Mouse (Mus musculus) right cerebral cortex, adult 2 months (tissue): ENCODE measurements around the gene BC030867.
A peak's percentile ranks its signal among the peaks of the same experiment; 100 is the strongest.

Experiments used
- DNase-seq, 2 experiments: peaks; one replicate each; pipeline ENCODE4 v3.0.0; 2021 to 2022; ENCODE audit warnings: low spot score in 2 of 2

Gene BC030867

GRCm38 (mm10) chr11:102221243-102221953, 27.3 kb upstream of the BC030867 start:
- DNase-seq = no peak

GRCm38 (mm10) chr11:102221954-102222351, 26.7 kb upstream of the BC030867 start:
- no peak for DNase-seq

GRCm38 (mm10) chr11:102223166-102223565, 25.5 kb upstream of the BC030867 start:
- DNase-seq = no peak

- DNase-seq = no peak
Observed at GRCm38 (mm10) chr11:102224686-102225085, 24.0 kb upstream of the BC030867 start.

GRCm38 (mm10) chr11:102225221-102225620, 23.5 kb upstream of the BC030867 start:
- no peak for DNase-seq

DNA sequence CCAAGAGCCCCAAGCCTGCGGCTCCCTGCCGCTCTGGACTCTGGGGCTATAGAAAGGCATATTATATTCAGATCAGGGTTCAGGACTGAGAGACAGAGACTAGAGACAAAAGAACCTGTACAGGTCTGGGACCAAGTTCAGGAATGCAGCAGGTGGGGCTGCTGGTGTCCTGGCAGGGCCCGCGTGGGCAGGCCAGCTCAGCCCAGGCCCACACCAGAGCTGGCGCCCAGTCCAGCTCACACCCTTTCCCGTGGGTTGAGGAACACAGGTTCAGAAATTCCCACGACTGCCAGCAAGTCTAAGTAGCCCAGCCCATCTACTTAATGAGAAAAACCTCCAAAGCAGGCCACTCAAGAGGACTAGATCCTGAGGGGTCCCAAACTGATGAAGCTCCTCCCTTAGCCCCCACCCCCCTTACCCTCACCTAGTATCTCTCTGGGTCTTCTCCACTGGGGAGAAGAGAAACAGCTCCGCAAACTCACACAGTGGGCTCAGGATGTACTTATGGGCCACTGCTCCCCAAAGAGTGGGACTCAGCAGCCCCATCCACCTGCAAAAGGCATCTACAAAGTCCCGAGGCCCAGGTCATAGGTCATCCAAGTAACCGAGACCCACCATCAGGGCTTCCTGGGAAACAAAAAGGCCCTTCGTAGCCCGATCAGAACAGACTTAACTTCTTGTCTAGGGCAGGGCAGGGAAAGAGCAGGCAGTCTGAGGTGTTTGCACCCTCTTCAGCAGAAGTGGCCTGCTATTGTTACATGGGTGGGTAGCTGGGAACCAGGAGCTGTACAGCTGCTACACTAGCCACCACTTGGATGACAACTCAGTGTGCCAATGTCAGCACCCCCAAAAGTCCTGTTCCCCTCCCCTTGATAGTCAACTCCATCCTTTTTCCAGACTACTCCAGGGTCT, 22.4 kb upstream of the BC030867 start:
- no peak for DNase-seq

DNA sequence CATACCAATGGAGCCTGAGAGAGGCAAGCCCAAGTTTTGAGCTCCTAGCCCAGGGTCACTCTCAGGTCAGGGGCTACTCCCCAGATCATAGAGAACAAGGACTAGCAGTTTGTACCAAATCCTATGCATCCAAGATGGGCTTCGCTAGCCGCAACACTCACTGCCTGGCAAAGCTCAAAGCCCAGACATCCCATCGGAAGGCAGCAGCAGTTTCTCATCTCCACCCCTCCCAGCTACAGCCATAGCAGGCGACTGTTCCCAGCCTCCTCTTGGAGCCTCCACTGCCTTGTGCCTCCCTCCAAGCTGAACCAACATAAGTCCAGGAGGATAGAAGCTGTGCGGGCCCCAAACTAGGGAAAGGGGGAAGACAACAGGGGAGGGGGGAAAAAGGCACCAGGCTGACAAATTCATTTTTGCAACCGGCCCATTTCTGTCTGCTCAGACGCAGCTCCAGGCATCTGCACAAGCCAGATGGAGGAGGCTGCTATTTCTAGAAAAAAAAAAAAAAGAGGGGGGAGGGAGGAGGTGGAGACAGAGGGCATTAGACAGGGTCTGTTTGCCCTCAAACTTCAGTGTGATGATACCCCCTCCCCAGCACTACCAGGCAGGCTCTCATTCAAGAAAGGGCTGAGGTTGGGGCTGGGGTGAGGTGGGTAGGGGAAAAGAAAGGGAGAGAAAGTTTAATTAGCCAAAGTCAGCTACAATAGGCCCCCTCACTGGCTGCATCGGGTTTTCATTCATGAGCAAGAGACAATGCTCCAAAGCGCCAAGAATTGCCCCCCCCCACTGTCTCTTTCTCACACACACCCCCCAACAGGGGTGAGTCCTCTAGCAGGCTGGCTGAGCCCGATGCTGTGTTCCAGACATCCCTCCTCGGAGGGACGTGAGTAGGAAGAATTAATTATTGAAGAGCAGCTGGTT, 21.2 kb upstream of the BC030867 start:
- no peak for DNase-seq

DNA sequence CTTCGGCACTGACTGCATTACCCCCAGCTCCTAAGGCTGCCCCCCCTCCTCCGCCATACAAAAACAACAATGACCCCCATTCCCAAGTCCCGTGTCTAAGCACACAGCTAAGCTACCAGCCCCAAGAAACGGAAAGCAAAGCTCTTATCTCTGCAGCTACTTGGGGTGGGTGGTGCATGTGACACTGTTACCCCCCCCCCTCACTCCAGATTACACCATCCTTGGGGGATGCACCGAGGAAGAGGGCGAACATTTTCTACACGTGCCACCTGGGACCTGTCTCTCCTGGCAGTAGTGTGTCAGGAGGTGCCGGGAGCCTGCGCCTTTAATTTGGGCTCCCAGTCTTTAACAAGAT, 20.5 kb upstream of the BC030867 start:
- no peak for DNase-seq

GRCm38 (mm10) chr11:102228646-102229268, 19.9 kb upstream of the BC030867 start:
- DNase-seq = no peak

DNA sequence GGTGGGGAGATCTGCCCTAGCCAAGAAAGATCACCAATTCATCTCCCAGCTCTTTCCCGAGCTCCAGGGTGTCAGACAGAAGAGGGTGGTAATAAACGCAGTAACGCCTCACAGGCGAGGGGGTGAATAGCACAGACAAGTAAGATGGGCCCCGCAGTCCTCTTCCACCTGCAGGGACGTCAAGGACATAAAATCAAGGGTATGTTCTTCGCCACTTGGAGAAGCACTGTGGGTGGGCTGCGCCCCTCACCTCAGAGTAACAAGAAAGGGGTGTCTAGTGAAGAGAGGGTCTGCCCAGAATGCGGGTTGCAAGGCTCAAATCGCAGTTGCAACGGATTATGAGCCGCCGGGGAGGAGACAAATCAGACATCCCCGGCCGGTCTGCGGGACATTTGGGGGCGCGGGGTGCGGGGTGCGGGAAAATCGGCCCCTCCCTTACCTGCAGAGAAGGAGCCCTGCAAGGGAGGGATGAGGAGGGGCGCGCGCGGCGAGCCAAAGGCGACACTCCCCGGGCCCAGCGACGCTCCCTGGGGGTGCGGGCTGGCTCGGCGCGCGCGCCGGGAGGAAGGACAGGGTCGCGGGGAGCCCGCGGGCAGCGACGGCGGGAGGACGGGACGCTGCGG, 19.2 kb upstream of the BC030867 start:
- DNase-seq = no peak

- peak; percentile 99 for DNase-seq
Observed at GRCm38 (mm10) chr11:102230006-102230741, 18.5 kb upstream of the BC030867 start, which contains the start of gene Hdac5. Hdac5 (minus strand) TSS chr11:102230166.

GRCm38 (mm10) chr11:102236022-102236421, 12.7 kb upstream of the BC030867 start:
- no peak for DNase-seq

GRCm38 (mm10) chr11:102240636-102241035, 8.0 kb upstream of the BC030867 start:
- DNase-seq = no peak

DNA sequence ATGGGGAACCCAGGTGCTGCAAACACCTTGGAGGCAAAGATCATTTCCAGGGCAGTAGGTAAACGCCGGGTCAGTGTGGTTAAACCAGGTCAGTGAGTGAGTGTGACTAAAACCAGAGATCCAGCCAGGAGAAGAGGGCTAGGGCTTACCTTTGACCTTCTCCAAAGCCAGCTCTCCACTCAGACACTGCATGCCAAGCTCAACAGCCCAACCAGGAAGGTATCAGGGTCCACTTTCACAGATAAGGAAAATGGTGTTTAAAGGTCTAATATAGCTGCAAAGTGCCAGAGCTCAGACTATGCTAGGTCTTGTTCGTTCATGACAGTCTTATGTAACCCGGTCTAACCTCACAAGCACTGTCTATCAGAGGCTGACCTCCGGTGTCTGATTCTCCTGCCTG, 7.4 kb upstream of the BC030867 start:
- no peak for DNase-seq

- no peak for DNase-seq
Observed at GRCm38 (mm10) chr11:102241874-102242273, 6.8 kb upstream of the BC030867 start.

DNA sequence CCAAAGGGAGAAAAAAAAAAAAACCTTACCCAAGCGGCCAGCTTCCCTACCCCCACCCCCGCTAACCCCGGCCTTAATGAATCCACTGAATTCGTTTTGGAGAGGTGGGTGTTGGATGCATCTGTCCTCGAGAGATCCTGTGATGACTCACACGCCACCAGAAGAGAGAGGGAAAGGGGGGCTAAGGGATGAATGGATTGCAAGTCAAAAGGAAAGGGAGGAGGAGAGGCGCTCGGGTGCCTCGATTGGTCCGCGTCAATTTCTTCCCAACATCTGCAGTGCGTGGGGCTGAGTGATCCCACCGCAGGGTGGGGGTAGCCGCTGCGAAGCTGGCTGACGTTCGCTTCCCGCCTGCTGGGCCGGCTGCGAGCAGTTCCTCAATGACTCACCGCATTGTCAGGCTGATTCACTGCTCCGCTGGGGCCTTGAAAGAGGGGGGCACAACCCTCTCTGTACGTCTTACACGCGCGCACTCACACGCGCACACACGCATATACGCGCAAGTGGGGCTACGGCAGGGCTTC, 3.7 kb upstream of the BC030867 start:
- peak; percentile 86 to 89 for DNase-seq

GRCm38 (mm10) chr11:102245581-102246272, 3.0 kb upstream of the BC030867 start:
- DNase-seq = no peak

- DNase-seq = no peak
Observed at GRCm38 (mm10) chr11:102246273-102246635, 2.4 kb upstream of the BC030867 start.

DNA sequence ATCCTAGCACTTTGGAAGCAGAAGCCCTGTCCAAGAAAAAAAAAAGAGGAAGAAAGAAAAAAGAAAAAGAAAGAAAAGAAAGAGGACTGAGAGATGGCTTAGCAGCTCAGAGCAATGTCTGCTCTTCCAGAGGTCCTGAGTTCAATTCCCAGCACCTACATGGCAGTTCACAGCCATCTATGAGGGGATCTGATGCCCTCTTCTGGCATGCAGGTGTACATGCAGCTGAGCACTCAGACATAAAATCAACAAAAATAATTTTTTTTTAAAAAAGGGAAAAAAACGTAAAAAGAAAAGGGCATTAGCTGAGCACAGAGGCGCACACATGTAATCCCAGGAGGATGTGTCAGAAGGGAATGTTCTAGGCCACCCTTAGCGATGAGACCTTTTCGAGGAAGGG, 1.8 kb upstream of the BC030867 start:
- no peak for DNase-seq
